Mouse (Mus musculus) hindbrain, embryonic 11.5 days (tissue): Measurements from ENCODE around the gene Cx3cr1. TPM values are rescaled to one million over a fixed set of nuclear protein-coding genes. Genes with fewer than 3 reads are reported as not detected.
"Not testable (repeated sequence)": the region's sequence is repeated elsewhere in the genome, so short reads cannot be mapped to it uniquely, and the experiment has no call there.

Source experiments
- ATAC-seq: fragments of 200-750 bp; cut with Nextera tagmentation; 2 replicates; pipeline ENCODE4 v1.8.0; 2017; ENCODE audit warnings: mild to moderate bottlenecking, moderate TSS enrichment, moderate library complexity; ENCODE audit not compliant: low FRiP score
- DNase-seq: peaks from one replicate; pipeline ENCODE4 v3.0.0-alpha.2; 2015; ENCODE audit warnings: low spot score
- H3K27ac ChIP-seq: fragments of 300-500 bp; sonication (generic); 2 replicates; pipeline ENCODE4 v1.5.1; 2014; ENCODE audit warnings: mild to moderate bottlenecking, low read depth, low read length
- H3K27me3 ChIP-seq: fragments of 300-500 bp; sonication (generic); 2 replicates; pipeline ENCODE4 v1.6.1; 2014; ENCODE audit warnings: mild to moderate bottlenecking, low read length, moderate library complexity, mixed read lengths; ENCODE audit not compliant: control insufficient read depth, insufficient read depth
- H3K36me3 ChIP-seq: fragments of 300-500 bp; sonication (generic); 2 replicates; pipeline ENCODE4 v1.6.1; 2014; ENCODE audit warnings: mild to moderate bottlenecking, low read length, moderate library complexity, mixed read lengths; ENCODE audit not compliant: control insufficient read depth, insufficient read depth
- H3K4me1 ChIP-seq: fragments of 300-500 bp; sonication (generic); replicated peaks from 2 replicates; pipeline ENCODE4 v1.6.1; 2014; ENCODE audit warnings: low read length, mixed read lengths; ENCODE audit not compliant: control insufficient read depth, insufficient read depth
- H3K4me2 ChIP-seq: fragments of 300-500 bp; sonication (generic); replicated peaks from 2 replicates; pipeline ENCODE4 v1.6.1; 2014; ENCODE audit warnings: mild to moderate bottlenecking, low read depth, low read length
- H3K4me3 ChIP-seq: fragments of 300-500 bp; sonication (generic); 2 replicates; pipeline ENCODE4 v1.5.1; 2014; ENCODE audit warnings: low read depth, low read length
- H3K9ac ChIP-seq: fragments of 300-500 bp; sonication (generic); 2 replicates; pipeline ENCODE4 v1.6.1; 2014; ENCODE audit warnings: low read depth, low read length
- H3K9me3 ChIP-seq: fragments of 300-500 bp; sonication (generic); 2 replicates; pipeline ENCODE4 v1.6.1; 2016; ENCODE audit warnings: low read length; ENCODE audit not compliant: control insufficient read depth
- WGBS: fragments of 180-500 bp; shearing (Covaris S2); extraction: QIAGEN DNeasy Blood & Tissue Kit; methylation state at CpG from one replicate; pipeline ENCODE4 v1.1.7; 2014; 5-methylcytosine and 5-hydroxymethylcytosine counted together
- polyA plus RNA-seq: library from polyadenylated mRNA; unstranded; fragments of >200 nt; fragmentation: Nextera tagmentation; extraction: Ambion mirVana; gene quantifications from 2 replicates; pipeline ENCODE4 v1.2.1, GENCODE M21; 2014

Gene Cx3cr1
- polyA plus RNA-seq, 1 experiment from 2014 or later, result 7.2 TPM

- H3K27me3 ChIP-seq, result no peaks in the 10 kb centered on the region
- DNase-seq, result no peak
- no peaks in the 10 kb centered on the region for H3K36me3 ChIP-seq
- H3K4me1 ChIP-seq, result 0 out of 2 replicates have a peak, but pooled peaks cover 2% of the 10 kb centered on the region
- H3K4me3 ChIP-seq, result peak overlapping the region; percentile 80
- H3K9me3 ChIP-seq, result no peaks in the 10 kb centered on the region
- H3K27ac ChIP-seq, result no peak overlapping the region
- H3K9ac ChIP-seq, result no peak overlapping the region
- WGBS, result 83% methylated on average over 15 of the region's 15 CpGs
- H3K4me2 ChIP-seq, result peak overlapping the region; percentile 59
- ATAC-seq, result no peak
Measured at GRCm38 (mm10) chr9:120111156-120111945, 41.7 kb upstream of the Cx3cr1 start.

GRCm38 (mm10) chr9:120110211-120111018 lies 40.7 kb upstream of the Cx3cr1 start, which contains the start of gene Slc25a38:
TSS of gene Slc25a38 (plus strand) at chr9:120110374.
- Histone ChIP-seq H3K4me2 (peak within 1 kb of the TSS; percentile 59), H3K4me1 (0 out of 2 replicates have a peak, but pooled peaks cover 2% of the 10 kb centered on the region), H3K27ac (peak within 1 kb of the TSS; percentile 87), H3K27me3 (no peaks in the 10 kb centered on the region), H3K4me3 (peak within 1 kb of the TSS; percentile 80), H3K36me3 (no peaks in the 10 kb centered on the region), H3K9me3 (no peaks in the 10 kb centered on the region), H3K9ac (peak within 1 kb of the TSS; percentile 76)
- WGBS, result under 1% methylated on average over 60 of the region's 62 CpGs
- DNase-seq (peak; percentile 94), ATAC-seq (peak; percentile 98)

- not testable (repeated sequence) for H3K9me3 ChIP-seq, H3K4me3 ChIP-seq, ATAC-seq, H3K9ac ChIP-seq, H3K4me2 ChIP-seq, DNase-seq, H3K36me3 ChIP-seq, H3K27ac ChIP-seq, H3K4me1 ChIP-seq, H3K27me3 ChIP-seq
- 95% methylated on average over 12 of the region's 12 CpGs for WGBS
Measured at GRCm38 (mm10) chr9:120108953-120109352, 39.3 kb upstream of the Cx3cr1 start.

GRCm38 (mm10) chr9:120101165-120101564 lies 31.5 kb upstream of the Cx3cr1 start:
- Histone ChIP-seq H3K4me1 (no peaks in the 10 kb centered on the region), H3K36me3 (no peaks in the 10 kb centered on the region), H3K27me3 (no peaks in the 10 kb centered on the region), H3K9ac (no peak overlapping the region), H3K4me2 (no peak overlapping the region), H3K9me3 (no peaks in the 10 kb centered on the region), H3K27ac (no peak overlapping the region), H3K4me3 (no peak overlapping the region)
- DNase-seq (no peak), ATAC-seq (no peak)
- WGBS, result 92% methylated on average over 2 of the region's 2 CpGs

GRCm38 (mm10) chr9:120099304-120099703 lies 29.6 kb upstream of the Cx3cr1 start:
- 89% methylated on average over 8 of the region's 8 CpGs for WGBS
- ATAC-seq, result no peak

GRCm38 (mm10) chr9:120098682-120099081 lies 29.0 kb upstream of the Cx3cr1 start:
- H3K9me3 ChIP-seq, result no peaks in the 10 kb centered on the region
- ATAC-seq, result no peak
- peak; percentile 85 for DNase-seq
- WGBS, result 27% methylated on average over 7 of the region's 7 CpGs
- no peaks in the 10 kb centered on the region for H3K4me1 ChIP-seq
- no peaks in the 10 kb centered on the region for H3K27me3 ChIP-seq
- no peak overlapping the region for H3K4me2 ChIP-seq
- no peak overlapping the region for H3K4me3 ChIP-seq
- no peaks in the 10 kb centered on the region for H3K36me3 ChIP-seq
- no peak overlapping the region for H3K9ac ChIP-seq
- H3K27ac ChIP-seq, result no peak overlapping the region

More at GRCm38 (mm10) chr9:120099304-120099703, 29.6 kb upstream of the Cx3cr1 start:
- H3K27ac ChIP-seq, result no peak overlapping the region
- no peak for DNase-seq
- no peaks in the 10 kb centered on the region for H3K27me3 ChIP-seq
- H3K9me3 ChIP-seq, result no peaks in the 10 kb centered on the region
- no peak overlapping the region for H3K9ac ChIP-seq
- no peak overlapping the region for H3K4me2 ChIP-seq
- no peaks in the 10 kb centered on the region for H3K4me1 ChIP-seq
- H3K4me3 ChIP-seq, result no peak overlapping the region
- no peaks in the 10 kb centered on the region for H3K36me3 ChIP-seq

- ATAC-seq, result no peak
- no peaks in the 10 kb centered on the region for H3K4me1 ChIP-seq
- no peak for DNase-seq
- no peaks in the 10 kb centered on the region for H3K9me3 ChIP-seq
- no peak overlapping the region for H3K9ac ChIP-seq
- H3K4me2 ChIP-seq, result no peak overlapping the region
- WGBS, result 76% methylated on average over 7 of the region's 7 CpGs
- no peak overlapping the region for H3K4me3 ChIP-seq
- no peaks in the 10 kb centered on the region for H3K27me3 ChIP-seq
- no peak overlapping the region for H3K27ac ChIP-seq
- no peaks in the 10 kb centered on the region for H3K36me3 ChIP-seq
Measured at GRCm38 (mm10) chr9:120095886-120096285, 26.2 kb upstream of the Cx3cr1 start.

- DNase-seq (no peak), ATAC-seq (no peak)
- H3K36me3 ChIP-seq, result no peaks in the 10 kb centered on the region
- H3K4me3 ChIP-seq, result no peak overlapping the region
- H3K27ac ChIP-seq, result no peak overlapping the region
- no peaks in the 10 kb centered on the region for H3K27me3 ChIP-seq
- WGBS, result 83% methylated on average over 13 of the region's 13 CpGs
- H3K9me3 ChIP-seq, result no peaks in the 10 kb centered on the region
- H3K4me2 ChIP-seq, result no peak overlapping the region
- no peaks in the 10 kb centered on the region for H3K4me1 ChIP-seq
- no peak overlapping the region for H3K9ac ChIP-seq
Measured at GRCm38 (mm10) chr9:120093701-120094100, 24.0 kb upstream of the Cx3cr1 start.
